Mouse (Mus musculus) heart, embryonic 10.5 days (tissue): ENCODE measurements around the gene Tmco1. TPM values are rescaled to one million over a fixed set of nuclear protein-coding genes. Genes with fewer than 3 reads are reported as not detected.

Source experiments
- DNase-seq: peaks from one replicate; pipeline ENCODE4 v3.0.0-alpha.2; 2017; ENCODE audit warnings: low spot score
- H3K27ac ChIP-seq: fragments of 300-500 bp; sonication (generic); 2 replicates; pipeline ENCODE4 v1.5.1; 2016; ENCODE audit warnings: mild to moderate bottlenecking
- H3K27me3 ChIP-seq: fragments of 300-500 bp; sonication (generic); 2 replicates; pipeline ENCODE4 v1.6.1; 2016; ENCODE audit warnings: mild to moderate bottlenecking; ENCODE audit not compliant: poor library complexity, insufficient read depth, severe bottlenecking
- H3K36me3 ChIP-seq: fragments of 300-500 bp; sonication (generic); 2 replicates; pipeline ENCODE4 v1.6.1; 2016; ENCODE audit warnings: mild to moderate bottlenecking, moderate library complexity
- H3K4me1 ChIP-seq: fragments of 300-500 bp; sonication (generic); 2 replicates; pipeline ENCODE4 v1.6.1; 2016; ENCODE audit warnings: mild to moderate bottlenecking
- H3K4me3 ChIP-seq: fragments of 300-500 bp; sonication (generic); 2 replicates; pipeline ENCODE4 v1.5.1; 2016; ENCODE audit warnings: mild to moderate bottlenecking, moderate library complexity
- H3K9me3 ChIP-seq: fragments of 300-500 bp; sonication (generic); 2 replicates; pipeline ENCODE4 v1.6.1; 2016; ENCODE audit warnings: mild to moderate bottlenecking, moderate library complexity
- WGBS: fragments of 180-500 bp; shearing (Covaris S2); methylation state at CpG from one replicate; pipeline ENCODE4 v1.1.7; 2016; 5-methylcytosine and 5-hydroxymethylcytosine counted together
- polyA plus RNA-seq: library from polyadenylated mRNA; unstranded; fragments of >200 nt; fragmentation: Nextera tagmentation; extraction: Ambion mirVana; gene quantifications from 2 replicates; pipeline ENCODE4 v1.2.1, GENCODE M21; 2016

The Tmco1 gene
- polyA plus RNA-seq, 1 experiment from 2014 or later: 88.0 TPM

DNA sequence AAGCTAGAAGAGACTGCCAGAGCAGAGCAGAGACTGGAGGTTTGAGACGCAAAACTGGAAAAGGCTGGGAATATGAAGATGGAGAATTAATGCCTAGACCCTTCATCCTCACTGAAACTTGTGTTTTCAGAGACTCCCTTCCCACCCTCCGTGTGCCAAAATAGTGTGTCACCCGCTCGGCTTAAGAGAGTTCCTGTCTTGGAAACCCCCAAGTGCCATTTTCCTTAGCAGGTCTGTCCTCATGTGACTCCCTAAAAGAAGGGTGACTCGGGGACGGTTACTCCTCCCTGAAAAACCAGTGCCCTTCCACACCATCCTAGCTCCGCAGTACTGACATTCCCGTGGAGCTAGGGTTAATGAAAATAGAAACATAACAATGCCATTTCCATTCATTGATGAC lies 22.8 kb upstream of the Tmco1 start:
- no peak for DNase-seq
- Histone ChIP-seq H3K36me3 (no peaks in the 10 kb centered on the region), H3K27ac (peak overlapping the region; percentile 99), H3K9me3 (no peaks in the 10 kb centered on the region), H3K27me3 (peaks cover 8% of the 10 kb centered on the region; the same call in 1 of the 2 replicates), H3K4me3 (peak overlapping the region; percentile 97), H3K4me1 (peaks cover 44% of the 10 kb centered on the region)
- WGBS: under 1% methylated on average over 8 of the region's 8 CpGs

GRCm38 (mm10) chr1:167287156-167287555 lies 21.0 kb upstream of the Tmco1 start:
- Histone ChIP-seq H3K27me3 (peaks cover 8% of the 10 kb centered on the region; the same call in 1 of the 2 replicates), H3K4me3 (no peak overlapping the region), H3K9me3 (no peaks in the 10 kb centered on the region), H3K27ac (no peak overlapping the region), H3K4me1 (peaks cover 37% of the 10 kb centered on the region), H3K36me3 (no peaks in the 10 kb centered on the region)
- no peak for DNase-seq
- 52% methylated on average over 5 of the region's 5 CpGs for whole genome bisulfite sequencing

- no peak overlapping the region for H3K4me3 ChIP-seq
These were observed 19.3 kb upstream of the Tmco1 start for GRCm38 (mm10) chr1:167288665-167289538.

GRCm38 (mm10) chr1:167289567-167290262 lies 18.5 kb upstream of the Tmco1 start:
- peak; percentile 83 for DNase-seq
- Histone ChIP-seq H3K27ac (0 out of 2 replicates have a peak overlapping the region, but pooled peaks have one; percentile 10), H3K9me3 (no peaks in the 10 kb centered on the region), H3K4me3 (peak overlapping the region; percentile 29; the same call in 1 of the 2 replicates), H3K36me3 (no peaks in the 10 kb centered on the region), H3K4me1 (peaks cover 32% of the 10 kb centered on the region), H3K27me3 (peaks cover 8% of the 10 kb centered on the region; the same call in 1 of the 2 replicates)
- WGBS: 7% methylated on average over 11 of the region's 11 CpGs

More at GRCm38 (mm10) chr1:167288665-167289538, 19.3 kb upstream of the Tmco1 start:
- H3K27me3 ChIP-seq: peaks cover 8% of the 10 kb centered on the region; the same call in 1 of the 2 replicates
- H3K27ac ChIP-seq: no peak overlapping the region
- no peaks in the 10 kb centered on the region for H3K36me3 ChIP-seq
- DNase-seq: no peak
- H3K4me1 ChIP-seq: peaks cover 33% of the 10 kb centered on the region
- H3K9me3 ChIP-seq: no peaks in the 10 kb centered on the region
- 34% methylated on average over 11 of the region's 11 CpGs for WGBS

- Histone ChIP-seq H3K4me1 (peaks cover 27% of the 10 kb centered on the region), H3K27ac (no peak overlapping the region), H3K27me3 (peaks cover 8% of the 10 kb centered on the region; the same call in 1 of the 2 replicates), H3K36me3 (no peaks in the 10 kb centered on the region), H3K4me3 (peak overlapping the region; percentile 29; the same call in 1 of the 2 replicates), H3K9me3 (no peaks in the 10 kb centered on the region)
- WGBS: 21% methylated on average over 6 of the region's 6 CpGs
- DNase-seq: no peak
These were observed 17.9 kb upstream of the Tmco1 start for GRCm38 (mm10) chr1:167290263-167290592.

DNA sequence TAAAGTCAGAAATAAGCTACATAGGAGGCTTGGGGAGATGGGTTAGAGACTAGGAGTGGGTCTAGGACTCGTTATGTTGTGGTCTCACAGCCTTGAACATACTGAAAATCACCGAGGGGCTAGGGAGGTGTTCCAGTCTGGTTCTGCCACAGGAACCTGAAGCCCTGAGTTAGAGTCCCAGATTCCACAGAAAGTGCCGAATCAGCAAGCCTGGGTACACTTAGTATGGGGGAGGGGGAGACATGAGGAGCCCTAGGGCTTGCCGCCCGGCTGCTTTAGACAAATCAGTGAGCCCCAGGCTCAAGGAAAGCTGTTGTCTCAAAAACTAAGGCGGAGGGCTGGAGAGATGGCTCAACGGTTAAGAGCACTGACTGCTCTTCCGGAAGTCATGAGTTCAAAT lies 16.6 kb upstream of the Tmco1 start:
- H3K9me3 ChIP-seq: no peaks in the 10 kb centered on the region
- no peak for DNase-seq
- H3K4me1 ChIP-seq: peaks cover 27% of the 10 kb centered on the region
- H3K36me3 ChIP-seq: no peaks in the 10 kb centered on the region
- H3K27ac ChIP-seq: no peak overlapping the region; the same call in 1 of the 2 replicates
- peaks cover 8% of the 10 kb centered on the region; the same call in 1 of the 2 replicates for H3K27me3 ChIP-seq
- 75% methylated on average over 8 of the region's 8 CpGs for WGBS
- no peak overlapping the region for H3K4me3 ChIP-seq

- no peak overlapping the region for H3K4me3 ChIP-seq
- H3K9me3 ChIP-seq: no peaks in the 10 kb centered on the region
- peak overlapping the region; percentile 6; the same call in 1 of the 2 replicates for H3K27ac ChIP-seq
- H3K36me3 ChIP-seq: no peaks in the 10 kb centered on the region
- DNase-seq: peak; percentile 90
- peaks cover 8% of the 10 kb centered on the region; the same call in 1 of the 2 replicates for H3K27me3 ChIP-seq
- WGBS: 9% methylated on average over 11 of the region's 11 CpGs
- H3K4me1 ChIP-seq: peaks cover 27% of the 10 kb centered on the region
These were observed 15.7 kb upstream of the Tmco1 start for GRCm38 (mm10) chr1:167292447-167292846.

- no peaks in the 10 kb centered on the region for H3K9me3 ChIP-seq
- peaks cover 12% of the 10 kb centered on the region for H3K4me1 ChIP-seq
- H3K27me3 ChIP-seq: no peaks in the 10 kb centered on the region
- H3K27ac ChIP-seq: no peak overlapping the region
- no peak for DNase-seq
- H3K4me3 ChIP-seq: no peak overlapping the region
- 71% methylated on average over 13 of the region's 13 CpGs for WGBS
- no peaks in the 10 kb centered on the region for H3K36me3 ChIP-seq
These were observed 12.3 kb upstream of the Tmco1 start for GRCm38 (mm10) chr1:167295679-167296402.

DNA sequence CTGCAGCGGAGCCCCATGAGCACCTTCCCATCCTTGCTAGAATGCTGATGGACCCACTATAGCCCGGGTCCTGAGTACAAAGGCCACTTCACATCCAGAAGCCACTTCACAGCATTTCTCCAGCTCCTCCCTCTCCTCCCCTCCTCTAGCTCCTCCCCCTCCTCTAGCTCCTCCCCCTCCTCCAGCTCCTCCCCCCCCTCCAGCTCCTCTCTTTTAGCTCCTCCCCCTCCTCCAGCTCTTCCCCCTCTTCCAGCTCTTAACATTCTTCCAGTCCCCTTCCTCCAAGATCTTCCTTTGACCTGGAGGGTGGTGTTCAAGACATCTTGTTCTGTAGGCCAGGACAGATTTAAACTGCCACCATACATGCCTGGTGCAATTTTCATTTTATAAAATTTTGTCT lies 8.1 kb upstream of the Tmco1 start:
- Histone ChIP-seq H3K4me1 (0 out of 2 replicates have a peak, but pooled peaks cover 4% of the 10 kb centered on the region), H3K36me3 (no peaks in the 10 kb centered on the region), H3K27ac (no peak overlapping the region), H3K4me3 (no peak overlapping the region), H3K9me3 (no peaks in the 10 kb centered on the region), H3K27me3 (no peaks in the 10 kb centered on the region)
- WGBS: 70% methylated on average over 2 of the region's 2 CpGs
- no peak for DNase-seq

GRCm38 (mm10) chr1:167305501-167306137 lies 2.6 kb upstream of the Tmco1 start:
- H3K27ac ChIP-seq: no peak overlapping the region
- H3K36me3 ChIP-seq: peaks cover 2% of the 10 kb centered on the region; the same call in 1 of the 2 replicates
- peaks cover 7% of the 10 kb centered on the region; the same call in 1 of the 2 replicates for H3K4me1 ChIP-seq
- H3K27me3 ChIP-seq: no peaks in the 10 kb centered on the region
- 67% methylated on average over 7 of the region's 7 CpGs for WGBS
- no peak overlapping the region for H3K4me3 ChIP-seq
- H3K9me3 ChIP-seq: no peaks in the 10 kb centered on the region
- DNase-seq: no peak

DNA sequence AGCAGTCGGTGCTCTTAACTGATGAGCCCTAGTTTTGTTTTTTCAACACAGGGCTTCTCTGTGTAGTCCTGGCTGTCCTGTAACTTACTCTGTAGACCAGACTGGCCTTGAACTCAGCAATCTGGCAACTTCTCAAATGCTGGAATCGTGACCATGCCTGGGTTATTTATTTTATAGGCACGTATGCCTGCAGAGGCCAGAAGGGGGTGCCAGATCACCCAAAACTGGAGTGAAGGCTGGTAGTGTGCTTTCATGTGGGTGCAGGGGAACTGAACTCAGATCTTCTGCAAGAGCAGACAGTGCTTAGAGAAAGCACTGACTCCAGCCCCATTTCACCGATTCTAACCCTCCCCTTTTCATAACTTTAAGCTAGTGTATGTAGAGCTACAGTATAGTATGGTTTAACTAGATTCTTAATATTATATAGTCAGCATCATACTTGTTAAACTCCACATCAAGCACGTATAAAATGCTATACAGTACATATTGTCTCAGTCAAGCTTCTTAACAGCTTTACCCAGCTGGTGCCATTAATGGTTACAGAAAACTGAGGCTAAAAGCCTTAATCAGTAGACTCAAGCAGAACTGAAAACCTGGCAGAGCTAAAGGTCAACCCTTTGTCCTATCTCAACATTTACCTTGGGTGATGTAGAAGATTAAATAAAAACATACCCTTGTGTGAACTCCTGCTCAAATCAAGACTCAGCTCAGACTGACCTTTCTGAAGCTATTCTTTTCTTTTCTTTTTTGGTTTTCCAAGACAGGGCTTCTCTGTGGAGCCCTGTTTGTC lies 1.5 kb upstream of the Tmco1 start:
- H3K4me1 ChIP-seq: peaks cover 7% of the 10 kb centered on the region; the same call in 1 of the 2 replicates
- H3K4me3 ChIP-seq: no peak overlapping the region
- H3K27me3 ChIP-seq: no peaks in the 10 kb centered on the region
- 70% methylated on average over 5 of the region's 5 CpGs for WGBS
- H3K9me3 ChIP-seq: no peaks in the 10 kb centered on the region
- H3K27ac ChIP-seq: no peak overlapping the region
- DNase-seq: no peak
- peaks cover 4% of the 10 kb centered on the region; the same call in 1 of the 2 replicates for H3K36me3 ChIP-seq
